Mouse (Mus musculus) leukemia stem cell, adult 10-12 weeks (primary cell): ENCODE data around the gene Borcs5. TPM values are rescaled to one million over a fixed set of nuclear protein-coding genes. Genes with fewer than 3 reads are reported as not detected.

Source experiments
- polyA plus RNA-seq: library from polyadenylated mRNA; stranded (reverse); fragments of >175 nt; gene quantifications from 2 replicates; pipeline ENCODE4 v1.2.3, GENCODE M21; 2012; ENCODE audit warnings: low replicate concordance

Gene Borcs5
- polyA plus RNA-seq = 17.6 and 25.2 TPM in 2 replicates

GRCm38 (mm10) chr6:134639210-134639609 lies at the start of gene Borcs5:
TSS of gene Borcs5 (plus strand) at chr6:134639510.

GRCm38 (mm10) chr6:134631947-134632687 lies 7.2 kb upstream of the Borcs5 start, which contains the start of gene Mansc1:
TSS of gene Mansc1 (minus strand) at chr6:134632488.

Other genes with a start within 250 kb of the Borcs5 start
- gene Bcl2l14, start 243.2 kb upstream of the Borcs5 start, polyA plus RNA-seq = not detected in 2 replicates
- gene Lrp6, start 72.5 kb upstream of the Borcs5 start, polyA plus RNA-seq = 12.3 and 13.3 TPM in 2 replicates
- gene Mansc1, start 7.0 kb upstream of the Borcs5 start, polyA plus RNA-seq = 0.09 and 0.16 TPM in 2 replicates
- gene Dusp16, start 153.1 kb downstream of the Borcs5 start, polyA plus RNA-seq = 1.6 and 3.2 TPM in 2 replicates
- gene Crebl2, start 190.6 kb downstream of the Borcs5 start, polyA plus RNA-seq = 3.1 and 6.3 TPM in 2 replicates